Mouse (Mus musculus) testis, postnatal 14 days (tissue): ENCODE data around the gene Defb9.
"Not testable (repeated sequence)": the region's sequence is repeated elsewhere in the genome, so short reads cannot be mapped to it uniquely, and the experiment has no call there.

Source experiments
- DNase-seq: peaks from one replicate; pipeline ENCODE4 v3.0.0; 2021; ENCODE audit warnings: low spot score

The Defb9 gene

DNA sequence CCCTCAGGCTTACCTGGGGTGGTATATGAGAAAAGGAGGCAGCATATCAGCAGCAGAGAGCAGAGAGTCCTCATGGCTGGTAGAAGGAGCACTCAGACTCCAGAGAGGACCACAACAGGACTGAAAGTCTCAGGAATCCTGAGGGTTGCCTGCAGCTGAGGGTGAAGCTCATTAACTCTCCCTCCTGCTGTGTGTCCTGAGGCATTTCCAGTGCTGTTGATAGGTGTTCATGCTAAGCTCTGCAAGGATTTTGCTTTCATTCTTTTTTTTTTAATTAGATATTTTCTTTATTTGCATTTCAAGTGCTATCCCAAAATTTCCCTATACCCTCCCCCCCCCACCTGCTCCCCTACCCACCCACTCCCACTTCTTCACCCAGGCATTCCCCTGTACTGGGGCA lies at the start of gene Defb9:
Gene Defb9, minus strand, starts transcription at position 101 of the 400 bp plus-strand sequence.
- not testable (repeated sequence) for DNase-seq

DNA sequence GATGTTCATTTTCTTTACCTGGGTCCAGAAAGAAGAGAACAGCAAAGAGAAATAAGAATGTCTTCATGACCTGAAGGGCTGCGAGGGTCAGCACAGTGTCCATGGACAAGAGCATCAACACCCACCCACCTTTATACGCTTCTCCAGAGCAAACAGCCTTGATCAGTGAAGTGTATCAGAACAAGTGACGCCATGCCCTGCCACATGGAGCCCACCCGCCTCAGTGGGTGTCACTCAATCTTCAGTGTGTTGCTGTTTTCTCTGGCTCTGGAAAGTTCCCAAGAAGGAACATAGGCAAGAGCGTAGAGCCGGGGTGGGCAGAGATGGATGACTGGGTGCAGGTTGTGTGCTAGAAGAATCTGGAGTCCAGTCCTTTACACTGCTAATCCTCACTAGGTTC lies 47.4 kb upstream of the Defb9 start, which contains the start of gene Defb15:
Gene Defb15, minus strand, starts transcription at position 101 of the 400 bp plus-strand sequence.
- no peak for DNase-seq

DNA sequence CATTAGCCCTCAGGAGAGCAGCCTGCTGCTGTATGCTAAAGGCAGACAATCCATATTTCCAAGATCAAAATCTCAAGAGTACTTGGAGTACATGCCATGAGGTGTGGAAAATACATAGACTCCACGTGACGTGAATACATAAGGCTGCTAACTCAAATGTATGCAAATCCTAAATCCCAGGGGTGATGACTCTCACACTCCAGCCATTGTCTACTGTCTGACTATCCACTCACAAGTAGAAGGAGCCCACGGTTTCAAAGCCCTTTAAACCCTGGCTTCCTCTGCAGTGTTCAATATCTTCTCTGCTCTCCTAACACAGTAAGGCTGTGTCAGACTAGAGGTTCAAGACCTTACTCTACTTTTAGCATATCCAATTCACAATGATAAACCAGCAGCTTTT lies 45.5 kb upstream of the Defb9 start:
- not testable (repeated sequence) for DNase-seq

DNA sequence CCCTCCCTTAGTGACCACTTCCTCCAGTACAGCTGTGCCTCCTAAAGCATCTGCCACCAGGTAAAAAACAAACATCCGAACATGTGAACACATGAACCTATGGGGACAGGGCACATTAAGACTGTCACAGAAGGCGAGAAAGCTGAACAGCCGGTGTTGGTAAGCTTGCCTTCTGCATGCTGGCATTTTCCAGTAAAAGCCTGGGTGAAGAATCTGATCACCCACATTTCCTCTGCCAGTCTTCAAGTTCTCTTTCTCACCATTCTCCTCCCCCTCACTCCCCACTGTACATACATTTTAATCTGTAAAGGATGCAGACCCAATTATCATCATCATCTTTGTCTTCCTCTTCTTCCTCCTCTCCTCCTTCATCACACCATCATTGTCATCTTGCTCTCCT lies 30.4 kb upstream of the Defb9 start:
- no peak for DNase-seq

DNA sequence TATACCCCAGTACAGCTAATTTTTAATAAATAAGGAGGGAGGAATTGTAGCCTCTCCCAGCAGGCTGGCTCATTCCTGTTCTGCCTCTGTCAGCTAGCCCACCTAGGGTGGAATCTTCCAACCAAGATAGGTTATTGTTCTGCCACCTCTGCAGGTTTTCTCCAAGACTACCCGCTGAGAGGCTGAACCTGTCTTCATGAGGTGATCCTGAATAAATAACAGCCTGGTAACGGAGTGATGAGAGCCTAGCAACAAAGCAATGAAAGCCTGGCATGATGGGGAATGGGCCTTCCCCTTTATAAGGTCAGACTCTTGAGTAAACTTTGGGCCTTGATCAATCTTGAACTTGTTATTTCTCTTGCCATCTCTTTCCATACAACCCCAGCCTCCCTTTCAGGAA lies 27.3 kb upstream of the Defb9 start:
- no peak for DNase-seq

DNA sequence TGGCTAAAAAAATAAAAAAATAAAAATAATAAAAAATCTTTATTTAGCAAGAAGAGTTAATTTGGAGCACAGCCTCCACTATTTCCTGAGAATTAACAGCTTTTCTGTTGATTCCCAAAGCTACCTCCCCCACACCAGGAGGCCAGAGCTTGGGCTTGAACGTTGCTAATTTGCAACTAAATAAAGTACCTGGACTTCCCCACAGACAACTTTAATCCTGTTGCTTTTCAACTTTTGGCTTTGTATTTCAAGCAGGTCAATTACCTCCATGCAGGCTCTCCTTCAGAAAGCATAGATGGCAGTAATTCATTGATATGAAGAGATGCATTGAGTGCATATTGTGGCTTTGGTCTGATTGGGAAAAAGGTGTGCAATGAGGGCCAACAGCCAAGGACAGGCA lies 26.7 kb upstream of the Defb9 start:
- no peak for DNase-seq

DNA sequence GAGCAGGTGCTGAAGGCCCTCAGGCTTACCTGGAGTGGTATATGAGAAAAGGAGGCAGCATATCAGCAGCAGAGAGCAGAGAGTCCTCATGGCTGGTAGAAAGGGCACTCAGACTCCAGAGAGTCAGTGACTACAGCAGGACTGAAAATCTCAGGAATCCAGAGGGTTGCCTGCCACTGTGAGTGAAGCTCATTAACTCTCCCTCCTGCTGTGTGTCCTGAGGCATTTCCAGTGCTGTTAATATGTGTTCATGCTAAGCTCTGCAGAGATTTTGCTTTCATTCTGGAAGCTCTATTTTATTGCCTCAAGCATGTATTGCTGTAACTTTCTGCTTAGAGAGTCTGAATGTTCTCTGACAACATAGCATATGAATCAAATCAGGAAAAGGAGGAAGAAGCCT lies 21.1 kb upstream of the Defb9 start, which contains the start of gene Defb11:
Gene Defb11, minus strand, starts transcription at position 123 of the 400 bp plus-strand sequence.
- not testable (repeated sequence) for DNase-seq

DNA sequence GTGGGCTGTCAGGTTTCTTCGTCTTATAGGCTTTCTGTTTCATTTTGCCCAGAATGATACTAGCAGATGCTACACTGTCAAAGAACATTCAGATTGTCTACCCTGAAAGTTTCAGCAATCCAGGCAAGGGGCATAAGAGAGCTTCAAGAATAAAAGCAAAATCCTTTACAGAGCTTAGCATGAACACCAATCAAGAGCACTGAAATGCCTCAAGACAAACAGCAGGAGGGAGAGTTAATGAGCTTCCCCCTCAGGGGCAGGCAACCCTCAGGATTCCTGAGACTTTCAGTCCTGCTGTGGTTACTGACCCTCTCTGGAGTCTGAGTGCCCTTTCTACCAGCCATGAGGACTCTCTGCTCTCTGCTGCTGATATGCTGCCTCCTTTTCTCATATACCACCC lies 26.6 kb downstream of the Defb9 start, which contains the start of gene Defb10:
Gene Defb10, plus strand, starts transcription at position 316 of the 400 bp plus-strand sequence.
- not testable (repeated sequence) for DNase-seq
